Mouse (Mus musculus) layer of hippocampus, adult 8-10 months (tissue): ENCODE measurements at regions not wholly inside any gene's neighbourhood (a gene's known extent, or its start where the extent isn't known, plus 50 kb on each side); places are given as distances from the start of the nearest gene placed in this dataset.

Experiments
- DNase-seq, 2 experiments: peaks; one replicate each; pipeline ENCODE4 v3.0.0; 2022; ENCODE audit warnings: low spot score in 2 of 2

DNA sequence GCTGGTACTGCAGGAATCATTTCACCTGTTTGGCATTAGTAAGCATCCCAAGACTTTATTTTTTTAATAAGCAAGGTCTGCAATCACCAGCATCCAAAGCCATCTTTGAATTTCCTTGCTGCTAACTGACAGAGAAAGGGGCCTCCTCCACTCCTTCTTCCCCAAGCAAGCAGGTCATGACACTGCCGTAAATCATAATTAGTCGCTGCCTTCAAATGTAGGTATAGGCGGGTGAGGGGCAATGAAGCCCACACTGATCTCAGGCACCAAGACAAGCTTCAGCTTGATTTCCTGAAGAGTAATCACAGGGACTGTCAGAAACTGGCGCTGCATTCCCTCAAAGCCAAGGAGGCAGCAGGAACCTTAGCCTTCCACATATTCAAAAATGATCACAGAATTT, 73.3 kb upstream of the Ptprt start:
- DNase-seq: no peak

DNA sequence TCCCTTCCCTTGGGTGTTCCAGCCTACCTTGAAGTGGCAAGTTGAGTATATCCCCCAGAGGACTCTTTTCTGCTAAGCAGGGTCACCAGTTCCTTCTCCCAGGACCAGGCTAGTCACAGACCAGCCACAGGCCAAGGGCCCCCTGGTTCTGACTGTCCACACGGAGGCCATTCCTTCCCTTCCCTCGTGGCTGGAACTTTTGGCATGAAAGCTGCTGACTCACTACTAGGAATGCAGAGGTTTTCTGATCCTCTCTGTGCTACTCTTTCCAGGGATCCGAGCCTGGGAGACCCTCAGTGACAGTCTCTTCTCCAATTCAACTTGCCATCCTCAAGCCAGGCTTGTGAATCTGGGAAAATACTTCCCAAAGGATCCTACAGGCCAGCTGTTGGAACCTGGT, 59.1 kb upstream of the Ptprt start:
- DNase-seq: no peak

DNA sequence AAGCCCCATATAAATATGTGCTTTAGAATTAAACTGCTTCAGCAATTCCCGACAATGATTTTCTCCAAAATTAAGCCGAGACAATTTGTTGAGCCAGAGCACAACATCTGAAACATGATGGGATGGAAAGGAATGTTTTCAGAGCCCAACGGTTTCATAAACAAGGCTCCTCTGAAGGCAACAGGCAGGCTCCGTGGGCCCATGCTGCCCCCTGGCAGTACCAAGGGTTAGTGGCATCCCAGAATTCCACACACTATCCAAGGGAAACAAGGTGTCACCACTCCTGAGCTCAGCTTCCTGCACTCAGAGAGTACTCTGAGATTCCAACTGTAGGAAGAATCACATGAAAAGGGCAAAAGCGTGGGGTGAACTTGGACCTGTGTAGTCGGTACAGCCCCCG, 57.5 kb upstream of the Ptprt start:
- no peak for DNase-seq

DNA sequence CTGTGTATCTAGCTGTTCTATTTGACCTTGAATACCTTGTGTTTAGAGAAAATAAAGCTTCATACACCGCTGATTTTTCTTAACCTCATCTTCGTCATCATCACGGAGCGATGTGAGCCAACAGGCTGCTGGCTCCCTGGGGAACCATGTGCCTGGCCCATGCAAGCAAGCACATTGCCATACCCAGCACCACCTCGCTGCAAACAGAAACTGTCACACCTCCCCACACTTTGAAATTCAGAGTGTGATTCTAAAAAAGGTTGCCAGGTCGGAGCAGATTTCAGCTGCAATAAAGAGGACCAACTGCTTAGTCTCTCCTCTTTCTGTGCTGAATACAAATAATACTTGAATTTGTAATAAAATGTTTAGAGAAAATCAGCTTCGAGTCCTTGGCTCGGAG, 54.0 kb upstream of the Ptprt start:
- no peak for DNase-seq

DNA sequence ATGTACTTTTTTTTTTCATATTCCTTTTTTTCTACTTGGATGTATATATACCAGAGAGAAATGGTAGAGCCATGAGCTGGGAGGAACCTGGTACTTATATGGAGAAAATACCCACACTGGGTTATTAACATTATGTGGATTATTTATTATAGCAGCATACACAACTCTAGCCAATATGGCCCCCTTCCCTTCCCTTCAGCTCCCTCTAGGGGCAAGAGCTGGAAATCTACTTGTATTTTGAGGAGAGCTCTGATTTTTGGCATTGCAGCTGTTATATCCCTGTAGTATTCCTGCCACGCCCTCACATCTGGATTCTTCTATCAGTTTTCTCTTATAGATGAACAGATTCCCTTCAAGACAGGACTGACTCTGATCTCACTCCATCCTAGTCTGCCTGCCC, 52.0 kb upstream of the Ptprt start:
- no peak for DNase-seq

DNA sequence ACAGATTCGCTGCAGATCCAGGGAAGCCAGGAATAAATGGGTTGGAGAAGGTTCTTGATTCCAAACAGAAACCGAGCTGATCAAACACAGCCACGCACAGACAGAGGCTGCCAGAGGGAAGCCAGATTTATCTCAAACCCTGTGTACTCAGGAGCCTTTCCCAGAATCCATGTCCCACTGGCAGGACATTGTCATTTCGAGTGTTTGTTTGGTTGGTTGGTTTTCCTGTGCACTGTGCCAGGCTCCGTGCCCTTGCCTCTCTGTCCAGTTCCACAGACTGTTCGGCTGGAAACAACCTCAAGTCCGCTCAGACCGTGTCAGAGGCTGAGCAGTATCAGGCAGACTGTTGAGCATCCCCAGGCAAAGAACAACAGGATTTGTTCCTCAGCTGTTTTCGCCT, 51.4 kb upstream of the Ptprt start:
- DNase-seq: no peak
